Mouse (Mus musculus) hindbrain, embryonic 14.5 days (tissue): ENCODE measurements around the gene Atg4a-ps. TPM values are rescaled to one million over a fixed set of nuclear protein-coding genes. Genes with fewer than 3 reads are reported as not detected.

Experiments
- ATAC-seq: fragments of 200-750 bp; cut with Nextera tagmentation; 2 replicates; pipeline ENCODE4 v1.8.0; 2017; ENCODE audit warnings: moderate number of reproducible peaks, mild to moderate bottlenecking, moderate TSS enrichment, moderate library complexity; ENCODE audit not compliant: low FRiP score
- DNase-seq: peaks from one replicate; pipeline ENCODE4 v3.0.0-alpha.2; 2015; ENCODE audit warnings: low spot score
- H3K27ac ChIP-seq: fragments of 300-500 bp; sonication (generic); 2 replicates; pipeline ENCODE4 v1.5.1; 2014; ENCODE audit warnings: mild to moderate bottlenecking, moderate library complexity
- H3K27me3 ChIP-seq: fragments of 300-500 bp; sonication (generic); 2 replicates; pipeline ENCODE4 v1.6.1; 2014; ENCODE audit warnings: mild to moderate bottlenecking, low read length, mixed read lengths; ENCODE audit not compliant: control insufficient read depth, insufficient read depth
- H3K36me3 ChIP-seq: fragments of 300-500 bp; sonication (generic); replicated peaks from 2 replicates; pipeline ENCODE4 v1.6.1; 2014; ENCODE audit not compliant: control insufficient read depth, insufficient read depth
- H3K4me1 ChIP-seq: fragments of 300-500 bp; sonication (generic); replicated peaks from 2 replicates; pipeline ENCODE4 v1.6.1; 2014; ENCODE audit warnings: antibody characterized with exemption, low read length, mixed read lengths; ENCODE audit not compliant: control insufficient read depth, insufficient read depth
- H3K4me2 ChIP-seq: fragments of 300-500 bp; sonication (generic); replicated peaks from 2 replicates; pipeline ENCODE4 v1.6.1; 2014; ENCODE audit warnings: mild to moderate bottlenecking, moderate library complexity
- H3K4me3 ChIP-seq: fragments of 300-500 bp; sonication (generic); replicated peaks from 2 replicates; pipeline ENCODE4 v1.5.1; 2014; ENCODE audit warnings: mild to moderate bottlenecking, low read length
- H3K9ac ChIP-seq: fragments of 300-500 bp; sonication (generic); 2 replicates; pipeline ENCODE4 v1.6.1; 2014
- H3K9me3 ChIP-seq: fragments of 300-500 bp; sonication (generic); 2 replicates; pipeline ENCODE4 v1.6.1; 2016; ENCODE audit warnings: low read length; ENCODE audit not compliant: control insufficient read depth
- WGBS: fragments of 180-500 bp; shearing (Covaris S2); extraction: QIAGEN DNeasy Blood & Tissue Kit; methylation state at CpG from one replicate; pipeline ENCODE4 v1.1.7; 2014; 5-methylcytosine and 5-hydroxymethylcytosine counted together
- polyA plus RNA-seq: library from polyadenylated mRNA; unstranded; fragments of >200 nt; fragmentation: Nextera tagmentation; extraction: Ambion mirVana; gene quantifications from 2 replicates; pipeline ENCODE4 v1.2.1, GENCODE M21; 2014

Atg4a-ps gene
- polyA plus RNA-seq, 1 experiment from 2014 or later: 0.11 TPM

DNA sequence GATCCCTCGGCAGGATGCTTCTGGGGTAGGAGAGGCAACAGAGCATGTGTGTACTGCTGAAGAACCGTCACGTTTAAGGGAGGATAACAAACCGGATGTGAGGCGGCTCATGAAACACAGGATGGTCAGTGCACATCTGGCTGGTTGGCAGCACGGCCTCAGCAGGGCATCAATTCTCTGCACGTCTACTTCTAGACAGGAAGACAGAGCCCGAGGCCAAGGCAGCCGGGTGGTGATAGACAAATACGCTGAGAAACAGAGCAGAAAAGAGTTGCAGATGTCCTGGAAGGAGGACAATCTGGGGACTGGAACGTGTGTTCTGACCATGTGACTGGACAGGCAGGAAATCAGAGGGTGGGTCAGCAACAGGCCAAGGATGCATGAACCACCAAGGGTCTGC is 25.8 kb downstream of the Atg4a-ps start:
- ATAC-seq: no peak
- H3K9me3 ChIP-seq: no peaks in the 10 kb centered on the region
- H3K4me3 ChIP-seq: no peak overlapping the region
- no peak overlapping the region for H3K4me2 ChIP-seq
- 76% methylated on average over 11 of the region's 11 CpGs for WGBS
- 0 out of 2 replicates have a peak, but pooled peaks cover 4% of the 10 kb centered on the region for H3K4me1 ChIP-seq
- H3K27ac ChIP-seq: no peak overlapping the region
- H3K27me3 ChIP-seq: no peaks in the 10 kb centered on the region
- no peak for DNase-seq
- H3K36me3 ChIP-seq: no peaks in the 10 kb centered on the region
- H3K9ac ChIP-seq: no peak overlapping the region

DNA sequence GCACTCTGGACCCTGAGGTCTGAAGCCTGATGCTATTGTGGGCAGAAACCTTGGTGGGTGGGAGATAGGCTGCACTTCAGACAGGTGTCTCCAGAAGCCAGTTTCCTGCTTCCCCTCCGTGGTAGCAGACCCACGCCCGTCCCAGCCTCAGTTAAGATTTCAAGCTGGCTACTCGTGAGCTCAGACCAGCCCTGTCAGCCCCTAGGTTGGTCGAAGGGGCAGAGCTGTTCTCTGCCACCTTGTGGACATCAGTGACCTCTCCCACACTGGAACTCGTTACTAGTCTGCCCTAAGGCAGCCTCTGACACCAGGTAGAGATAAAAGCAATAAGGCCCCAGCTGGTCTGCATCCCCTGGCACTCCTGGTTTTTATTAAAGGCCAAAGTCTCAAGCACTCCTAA is 28.9 kb downstream of the Atg4a-ps start:
- 46% methylated on average over 6 of the region's 6 CpGs for WGBS
- H3K36me3 ChIP-seq: no peaks in the 10 kb centered on the region
- H3K27me3 ChIP-seq: no peaks in the 10 kb centered on the region
- no peaks in the 10 kb centered on the region for H3K9me3 ChIP-seq
- no peaks in the 10 kb centered on the region for H3K4me1 ChIP-seq
- no peak overlapping the region for H3K4me3 ChIP-seq
- no peak overlapping the region for H3K9ac ChIP-seq
- no peak for ATAC-seq
- H3K27ac ChIP-seq: no peak overlapping the region
- DNase-seq: no peak
- no peak overlapping the region for H3K4me2 ChIP-seq

DNA sequence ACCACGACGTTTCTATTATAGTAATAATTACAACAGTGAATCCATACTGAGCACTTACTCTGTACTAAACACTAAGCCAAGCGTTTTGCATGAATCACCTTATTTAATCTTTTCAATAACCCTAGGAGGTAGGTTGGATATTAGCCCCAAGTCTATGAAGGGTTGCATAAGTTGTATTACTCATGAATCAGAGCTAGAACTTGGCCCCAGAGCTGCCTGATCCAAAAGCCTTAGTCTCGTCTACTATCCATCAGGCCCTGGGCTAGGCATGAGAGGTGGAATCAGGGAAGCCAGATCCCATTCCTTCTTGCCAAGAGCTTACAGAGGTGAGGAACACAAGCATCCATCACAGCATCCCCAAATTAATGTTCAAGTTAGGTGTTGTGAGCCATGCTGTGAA is 30.2 kb downstream of the Atg4a-ps start:
- Histone ChIP-seq H3K36me3 (no peaks in the 10 kb centered on the region), H3K9ac (no peak overlapping the region), H3K27ac (no peak overlapping the region), H3K9me3 (no peaks in the 10 kb centered on the region), H3K4me1 (no peaks in the 10 kb centered on the region), H3K4me3 (no peak overlapping the region), H3K4me2 (no peak overlapping the region), H3K27me3 (no peaks in the 10 kb centered on the region)
- WGBS: 83% methylated on average over 4 of the region's 4 CpGs
- DNase-seq (no peak), ATAC-seq (no peak)

DNA sequence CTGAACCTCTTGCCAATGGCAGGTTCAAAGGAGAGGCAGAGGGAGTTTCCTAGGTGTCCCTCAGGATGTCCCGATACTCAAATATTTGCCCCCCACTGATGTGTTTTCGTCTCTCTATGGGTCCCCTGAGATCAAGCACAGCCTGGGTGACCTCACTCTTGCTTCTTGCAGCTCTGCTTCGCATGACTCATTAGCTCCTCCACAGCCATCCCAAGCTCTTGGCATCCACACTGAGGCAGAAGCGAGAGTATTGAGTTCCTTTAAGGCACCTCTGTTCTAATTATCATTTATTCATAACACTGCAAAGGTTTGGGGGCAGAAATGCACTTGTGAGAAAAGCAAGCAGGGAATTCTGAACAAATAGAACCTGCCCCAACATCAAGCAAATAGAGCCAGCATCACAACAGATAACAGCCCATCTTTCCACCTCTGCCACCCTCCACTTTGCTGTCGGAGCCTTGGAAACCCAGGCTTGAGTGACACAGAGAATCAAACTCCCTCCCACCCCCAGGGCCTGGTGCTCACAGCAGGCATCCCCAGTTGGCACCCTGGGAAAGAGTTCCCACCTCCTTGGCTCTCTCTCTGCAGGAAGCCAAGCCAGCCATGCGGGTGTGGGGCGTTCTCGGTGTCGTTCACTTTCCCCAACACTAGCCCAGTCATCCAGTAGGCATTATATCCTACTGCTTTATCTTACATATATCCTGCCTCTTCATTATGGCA is 33.1 kb downstream of the Atg4a-ps start:
- no peak overlapping the region for H3K4me3 ChIP-seq
- H3K9ac ChIP-seq: no peak overlapping the region
- no peak overlapping the region for H3K27ac ChIP-seq
- DNase-seq: no peak
- no peak for ATAC-seq
- no peaks in the 10 kb centered on the region for H3K36me3 ChIP-seq
- H3K9me3 ChIP-seq: no peaks in the 10 kb centered on the region
- H3K4me1 ChIP-seq: no peaks in the 10 kb centered on the region
- no peak overlapping the region for H3K4me2 ChIP-seq
- 69% methylated on average over 9 of the region's 9 CpGs for WGBS
- no peaks in the 10 kb centered on the region for H3K27me3 ChIP-seq

DNA sequence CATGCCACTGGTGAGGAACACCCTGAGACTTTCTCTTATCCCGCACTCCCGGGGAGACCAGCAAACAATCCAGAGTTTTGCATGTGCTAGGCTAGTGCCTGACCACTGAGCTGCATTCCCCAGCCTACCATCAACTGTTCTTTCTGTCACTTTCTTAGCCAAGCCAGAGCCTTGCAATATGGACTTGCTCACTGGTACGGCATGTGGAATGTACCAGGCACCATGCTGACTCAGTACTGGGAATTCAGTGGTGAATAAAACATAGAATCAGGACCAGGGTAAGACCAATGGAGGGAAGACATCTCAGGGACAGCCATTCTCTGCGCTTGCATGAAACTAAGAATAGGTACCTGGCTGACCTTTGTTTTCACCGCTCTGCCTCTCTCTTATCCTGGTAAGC is 35.6 kb downstream of the Atg4a-ps start:
- Histone ChIP-seq H3K4me1 (no peaks in the 10 kb centered on the region), H3K9me3 (no peaks in the 10 kb centered on the region), H3K9ac (no peak overlapping the region), H3K4me3 (no peak overlapping the region), H3K27ac (no peak overlapping the region), H3K27me3 (no peaks in the 10 kb centered on the region), H3K36me3 (no peaks in the 10 kb centered on the region), H3K4me2 (no peak overlapping the region)
- ATAC-seq (no peak), DNase-seq (no peak)
- 92% methylated on average over 5 of the region's 5 CpGs for WGBS

DNA sequence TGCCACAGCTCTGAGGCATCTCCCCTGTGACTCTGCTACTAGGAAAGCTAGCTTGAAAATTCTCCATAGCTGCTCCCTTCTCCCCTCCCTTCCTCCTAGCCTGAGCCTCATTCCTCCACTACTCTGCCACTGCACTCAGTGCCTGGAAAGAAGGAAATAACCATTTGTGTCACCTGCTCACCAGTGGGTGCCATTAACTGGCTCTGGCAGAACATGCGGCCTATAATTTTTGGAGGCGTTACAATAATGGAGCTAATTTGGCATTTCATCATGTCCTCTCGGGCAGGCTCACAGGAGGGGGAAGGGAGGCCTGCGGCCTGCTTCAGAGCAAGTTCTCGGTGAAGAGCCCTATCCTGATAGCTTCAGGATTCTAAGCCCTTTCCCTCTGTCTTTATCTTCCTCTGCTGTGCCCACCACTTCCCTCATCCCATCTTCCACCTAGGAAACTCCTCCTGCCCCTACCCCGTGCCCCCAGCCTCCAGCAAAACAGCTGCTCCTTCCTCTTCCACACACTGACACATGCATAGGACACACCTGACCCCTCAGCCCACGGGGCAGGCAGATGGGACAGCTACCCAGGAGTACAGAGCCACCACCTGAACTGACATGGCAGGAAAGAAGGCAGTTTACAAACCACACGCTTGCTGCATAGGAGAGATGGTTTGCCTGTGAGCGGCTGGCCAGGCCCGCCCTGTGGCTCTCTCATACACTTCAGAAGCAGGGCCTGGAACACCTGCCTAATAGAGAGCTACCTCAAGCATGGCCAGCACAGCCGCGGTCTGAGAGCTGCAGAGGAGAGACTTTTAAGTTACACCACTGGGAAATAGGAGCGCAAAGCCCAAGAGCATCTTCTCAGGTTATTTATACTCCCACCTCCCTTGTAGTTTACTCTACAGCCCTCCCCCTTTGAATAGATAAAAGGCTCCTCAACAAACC is 38.9 kb downstream of the Atg4a-ps start:
- H3K4me2 ChIP-seq: no peak overlapping the region
- H3K9ac ChIP-seq: no peak overlapping the region
- 74% methylated on average over 13 of the region's 13 CpGs for WGBS
- no peaks in the 10 kb centered on the region for H3K36me3 ChIP-seq
- DNase-seq (no peak), ATAC-seq (no peak)
- H3K4me1 ChIP-seq: no peaks in the 10 kb centered on the region
- no peaks in the 10 kb centered on the region for H3K9me3 ChIP-seq
- no peak overlapping the region for H3K4me3 ChIP-seq
- H3K27me3 ChIP-seq: no peaks in the 10 kb centered on the region
- 0 out of 2 replicates have a peak overlapping the region, but pooled peaks have one; percentile 20 for H3K27ac ChIP-seq

DNA sequence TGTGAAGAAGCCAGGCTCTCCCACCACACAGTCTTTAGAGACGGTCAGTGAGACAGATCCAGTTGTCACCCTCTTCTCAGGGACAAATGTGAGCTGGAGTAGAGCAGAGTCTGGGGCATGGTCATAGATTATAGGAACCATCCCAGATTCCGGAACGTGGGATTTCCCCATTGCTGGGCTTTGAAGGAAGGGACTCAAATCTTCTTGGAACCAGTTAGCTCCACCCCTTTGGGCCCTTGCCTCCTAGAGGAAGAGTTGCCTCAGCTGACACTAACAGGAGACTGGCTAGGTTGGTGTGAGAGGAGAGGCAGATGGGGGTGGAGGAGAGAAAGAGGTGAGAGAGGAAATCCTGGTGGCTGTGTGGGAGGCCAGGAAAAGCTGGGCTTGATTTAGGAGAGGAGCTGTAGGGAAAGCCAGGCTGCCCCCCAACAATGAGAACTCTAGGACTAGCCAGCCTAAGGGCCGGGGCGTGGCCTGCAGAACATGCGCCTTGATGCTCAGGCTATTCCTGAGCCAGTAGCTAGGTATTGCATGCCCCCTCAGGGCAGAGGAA is 39.7 kb downstream of the Atg4a-ps start:
- H3K27ac ChIP-seq: 0 out of 2 replicates have a peak overlapping the region, but pooled peaks have one; percentile 14

DNA sequence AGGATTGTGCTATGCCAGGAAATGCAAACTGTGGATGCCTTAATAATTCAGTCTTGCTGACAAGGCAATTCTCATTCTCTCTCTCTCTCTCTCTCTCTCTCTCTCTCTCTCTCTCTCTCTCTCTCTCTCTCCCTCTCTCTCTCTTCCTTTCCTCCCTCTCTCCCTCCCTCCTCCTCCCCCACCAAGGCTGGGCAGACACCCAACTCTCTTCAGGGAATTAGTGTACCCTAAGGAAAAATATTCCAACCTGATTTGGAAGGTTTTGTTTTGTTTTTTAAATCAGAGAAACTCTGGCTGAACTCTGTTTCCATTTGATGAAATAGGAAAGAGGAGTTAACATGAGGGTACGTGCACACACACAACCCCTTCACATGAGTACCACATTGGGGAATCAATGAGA is 44.3 kb downstream of the Atg4a-ps start:
- Histone ChIP-seq H3K4me3 (no peak overlapping the region), H3K27ac (no peak overlapping the region), H3K9ac (no peak overlapping the region), H3K4me2 (no peak overlapping the region), H3K27me3 (no peaks in the 10 kb centered on the region), H3K9me3 (no peaks in the 10 kb centered on the region), H3K4me1 (no peaks in the 10 kb centered on the region), H3K36me3 (no peaks in the 10 kb centered on the region)
- no peak for DNase-seq
- WGBS: 71% methylated on average over 1 of the region's 1 CpGs
- no peak for ATAC-seq

More for the DNA sequence above, 39.7 kb downstream of the Atg4a-ps start:
- H3K4me1 ChIP-seq: no peaks in the 10 kb centered on the region
- H3K27me3 ChIP-seq: no peaks in the 10 kb centered on the region
- H3K36me3 ChIP-seq: no peaks in the 10 kb centered on the region
- ATAC-seq (no peak), DNase-seq (no peak)
- H3K4me3 ChIP-seq: no peak overlapping the region
- no peak overlapping the region for H3K9ac ChIP-seq
- no peaks in the 10 kb centered on the region for H3K9me3 ChIP-seq
- 90% methylated on average over 6 of the region's 6 CpGs for WGBS
- H3K4me2 ChIP-seq: no peak overlapping the region

DNA sequence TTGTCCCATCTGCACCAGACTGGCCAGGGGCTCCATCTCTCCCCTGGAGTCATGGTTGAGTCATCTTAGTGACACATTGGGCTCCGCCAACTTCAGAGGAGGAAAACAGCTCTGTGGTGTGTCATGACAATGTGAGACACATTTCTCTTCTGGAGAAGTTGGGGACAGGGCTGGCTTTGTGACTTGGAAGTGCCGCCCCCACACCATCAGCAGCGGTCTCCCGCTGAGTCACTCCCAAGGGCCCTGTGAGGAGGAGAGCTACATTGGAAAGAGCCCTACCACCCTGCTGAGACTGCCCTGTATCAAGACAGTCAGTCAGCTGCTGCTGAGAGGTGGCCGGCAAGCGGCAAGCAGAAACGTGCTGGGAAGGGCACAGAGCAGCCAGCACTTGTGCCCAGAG is 44.9 kb downstream of the Atg4a-ps start:
- ATAC-seq (no peak), DNase-seq (no peak)
- H3K9me3 ChIP-seq: no peaks in the 10 kb centered on the region
- H3K4me3 ChIP-seq: no peak overlapping the region
- H3K9ac ChIP-seq: no peak overlapping the region
- no peaks in the 10 kb centered on the region for H3K4me1 ChIP-seq
- no peaks in the 10 kb centered on the region for H3K27me3 ChIP-seq
- H3K4me2 ChIP-seq: no peak overlapping the region
- no peaks in the 10 kb centered on the region for H3K36me3 ChIP-seq
- no peak overlapping the region for H3K27ac ChIP-seq
- 37% methylated on average over 7 of the region's 7 CpGs for WGBS
